Mouse (Mus musculus) brain, embryonic 14.5 days (tissue): ENCODE measurements around the gene Tnfrsf11a.

Source experiments
- CTCF ChIP-seq: fragments of 200-500 bp; IDR thresholded peaks from 2 replicates; pipeline ENCODE4 v1.5.1; 2012; ENCODE audit warnings: inconsistent platforms, mild to moderate bottlenecking, moderate library complexity, borderline replicate concordance; ENCODE audit not compliant: insufficient read depth, insufficient read length; ENCODE audit errors: extremely low read depth
- POLR2A ChIP-seq: fragments of 200-500 bp; IDR thresholded peaks from 2 replicates; pipeline ENCODE4 v1.6.1; 2012; ENCODE audit warnings: mild to moderate bottlenecking, inconsistent platforms, borderline replicate concordance; ENCODE audit not compliant: poor library complexity, insufficient read depth, insufficient read length, severe bottlenecking; ENCODE audit errors: extremely low read depth

GRCm38 (mm10) chr1:105883498-105883897, 103.0 kb downstream of the Tnfrsf11a start:
- TF ChIP-seq POLR2A: no peak
- TF ChIP-seq CTCF: no peak
